Mouse (Mus musculus): Measurements from ENCODE around the gene AC124502.3. TPM values are rescaled to one million over a fixed set of nuclear protein-coding genes. Genes with fewer than 3 reads are reported as not detected.
A peak's percentile ranks its signal among the peaks of the same experiment; 100 is the strongest.

Gene AC124502.3
- polyA plus RNA-seq, 1 experiment = 0.66 TPM

DNA sequence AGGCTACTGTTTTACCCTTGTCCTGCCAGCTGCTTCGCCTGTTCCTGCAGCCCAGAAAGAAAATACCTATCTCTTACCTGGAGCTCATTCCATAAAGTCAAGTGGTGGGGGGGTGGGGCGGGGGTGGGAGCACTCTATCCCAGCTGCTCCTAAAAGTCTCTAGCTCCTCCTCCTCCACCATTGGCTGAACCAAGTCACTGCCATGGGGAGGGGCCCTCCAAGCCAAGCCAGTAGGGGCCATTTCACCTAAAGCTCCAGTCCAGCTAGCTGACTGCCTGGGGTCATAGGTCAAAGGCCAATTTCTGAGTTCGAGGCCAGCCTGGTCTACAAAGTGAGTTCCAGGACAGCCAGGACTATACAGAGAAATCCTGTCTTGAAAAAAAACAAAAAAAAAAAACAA, 6.0 kb upstream of the AC124502.3 start:
- no peaks in the 10 kb centered on the region for H3K36me3 ChIP-seq (ENCODE audit: control insufficient read depth, insufficient read depth, low read length)
- WGBS = 84% methylated on average over 3 of the region's 3 CpGs

DNA sequence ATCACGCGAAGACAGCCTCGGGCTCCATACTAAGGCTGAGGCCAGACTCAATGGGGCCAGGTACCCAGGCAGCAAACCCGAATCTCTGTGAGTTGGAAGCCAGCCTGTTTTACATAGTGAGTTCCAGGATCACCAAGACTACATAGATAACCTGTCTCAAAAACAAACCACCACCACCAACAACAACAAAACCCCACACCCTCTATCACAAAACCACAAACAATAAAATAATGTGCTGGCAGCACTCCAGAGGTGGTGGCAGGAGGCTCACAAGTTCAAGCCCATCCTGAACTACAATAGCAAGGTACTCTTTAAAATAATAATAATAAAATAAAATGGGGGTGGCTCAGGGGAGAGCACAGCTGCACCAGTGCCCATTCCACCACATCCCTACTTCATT, 2.1 kb upstream of the AC124502.3 start:
- Histone ChIP-seq H3K27me3 (replicated peaks; ENCODE audit: control insufficient read depth, insufficient read depth, low read length) (no peaks in the 10 kb centered on the region), H3K27ac (ENCODE audit: insufficient read depth, low read depth, low read length) (no peak overlapping the region), H3K4me3 (ENCODE audit: insufficient read depth, low read depth, low read length) (no peak overlapping the region), H3K36me3 (ENCODE audit: control insufficient read depth, insufficient read depth, low read length) (no peaks in the 10 kb centered on the region), H3K4me1 (ENCODE audit: control insufficient read depth, insufficient read depth, low read length) (peaks cover 9% of the 10 kb centered on the region)
- TF ChIP-seq POLR2A (IDR thresholded peaks at IDR 0.05; ENCODE audit: low read depth, low read length) = no peak
- TF ChIP-seq CTCF (conservative IDR thresholded peaks at IDR 0.05; ENCODE audit: insufficient read depth, insufficient read length, low read depth, low read length) = no peak
- WGBS = 80% methylated on average over 4 of the region's 4 CpGs
- no peak for DNase-seq

More for the DNA sequence above, 6.0 kb upstream of the AC124502.3 start:
- TF ChIP-seq POLR2A (IDR thresholded peaks at IDR 0.05; ENCODE audit: low read depth, low read length) = no peak
- TF ChIP-seq CTCF (conservative IDR thresholded peaks at IDR 0.05; ENCODE audit: insufficient read depth, insufficient read length, low read depth, low read length) = no peak
- Histone ChIP-seq H3K27ac (ENCODE audit: insufficient read depth, low read depth, low read length) (no peak overlapping the region), H3K4me1 (ENCODE audit: control insufficient read depth, insufficient read depth, low read length) (no peaks in the 10 kb centered on the region), H3K4me3 (ENCODE audit: insufficient read depth, low read depth, low read length) (no peak overlapping the region), H3K27me3 (replicated peaks; ENCODE audit: control insufficient read depth, insufficient read depth, low read length) (no peaks in the 10 kb centered on the region)
- no peak for DNase-seq

DNA sequence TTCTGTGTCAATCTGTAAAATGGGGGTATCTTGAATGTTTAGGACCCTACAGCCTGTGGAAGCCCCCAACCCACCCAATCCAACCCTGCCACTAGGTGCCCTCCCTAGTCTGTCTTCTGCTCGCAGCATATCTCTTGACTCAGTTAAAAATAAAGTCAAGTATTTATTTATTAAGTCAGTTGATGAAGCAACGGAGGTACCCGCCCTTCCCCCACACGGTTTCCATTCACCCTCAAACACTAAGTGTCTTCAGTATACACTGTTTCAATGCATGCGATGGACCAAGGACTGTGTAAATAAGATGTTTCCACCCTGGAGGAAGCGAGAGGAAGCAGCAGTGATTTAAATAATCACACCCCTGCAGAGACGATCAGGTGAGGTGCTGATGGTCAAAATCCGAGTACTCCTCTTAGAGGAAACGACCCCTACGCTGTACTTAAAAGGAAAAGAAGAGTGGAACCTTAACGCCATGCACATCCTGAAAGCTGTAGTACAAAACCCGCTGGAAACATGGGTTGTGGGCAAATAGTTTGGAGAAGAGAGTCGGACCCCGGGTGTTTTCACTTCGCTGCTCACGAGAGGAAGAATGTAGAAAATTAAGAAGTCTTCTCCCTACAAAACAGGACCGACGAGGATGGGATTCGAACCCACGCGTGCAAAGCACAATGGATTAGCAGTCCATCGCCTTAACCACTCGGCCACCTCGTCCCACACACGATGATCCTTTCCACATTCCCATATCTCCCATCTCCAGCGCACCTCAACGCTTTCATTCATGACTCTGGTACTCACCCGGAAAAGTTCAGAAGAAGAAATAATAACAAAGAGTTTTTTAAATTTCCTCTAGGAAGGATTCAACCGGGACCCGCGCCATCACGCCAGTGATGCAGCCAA, 766 bp upstream of the AC124502.3 start:
- peaks cover 13% of the 10 kb centered on the region for H3K4me1 ChIP-seq (ENCODE audit: control insufficient read depth, insufficient read depth, low read length)
- no peak for TF ChIP-seq POLR2A (IDR thresholded peaks at IDR 0.05; ENCODE audit: low read depth, low read length)
- no peak for TF ChIP-seq CTCF (conservative IDR thresholded peaks at IDR 0.05; ENCODE audit: insufficient read depth, insufficient read length, low read depth, low read length)
- peak; percentile 81 for DNase-seq
- peak overlapping the region; percentile 77 for H3K4me3 ChIP-seq (ENCODE audit: insufficient read depth, low read depth, low read length)
- no peaks in the 10 kb centered on the region for H3K36me3 ChIP-seq (ENCODE audit: control insufficient read depth, insufficient read depth, low read length)
- no peaks in the 10 kb centered on the region for H3K27me3 ChIP-seq (replicated peaks; ENCODE audit: control insufficient read depth, insufficient read depth, low read length)
- no peak overlapping the region for H3K27ac ChIP-seq (ENCODE audit: insufficient read depth, low read depth, low read length)
- WGBS = 6% methylated on average over 32 of the region's 32 CpGs

DNA sequence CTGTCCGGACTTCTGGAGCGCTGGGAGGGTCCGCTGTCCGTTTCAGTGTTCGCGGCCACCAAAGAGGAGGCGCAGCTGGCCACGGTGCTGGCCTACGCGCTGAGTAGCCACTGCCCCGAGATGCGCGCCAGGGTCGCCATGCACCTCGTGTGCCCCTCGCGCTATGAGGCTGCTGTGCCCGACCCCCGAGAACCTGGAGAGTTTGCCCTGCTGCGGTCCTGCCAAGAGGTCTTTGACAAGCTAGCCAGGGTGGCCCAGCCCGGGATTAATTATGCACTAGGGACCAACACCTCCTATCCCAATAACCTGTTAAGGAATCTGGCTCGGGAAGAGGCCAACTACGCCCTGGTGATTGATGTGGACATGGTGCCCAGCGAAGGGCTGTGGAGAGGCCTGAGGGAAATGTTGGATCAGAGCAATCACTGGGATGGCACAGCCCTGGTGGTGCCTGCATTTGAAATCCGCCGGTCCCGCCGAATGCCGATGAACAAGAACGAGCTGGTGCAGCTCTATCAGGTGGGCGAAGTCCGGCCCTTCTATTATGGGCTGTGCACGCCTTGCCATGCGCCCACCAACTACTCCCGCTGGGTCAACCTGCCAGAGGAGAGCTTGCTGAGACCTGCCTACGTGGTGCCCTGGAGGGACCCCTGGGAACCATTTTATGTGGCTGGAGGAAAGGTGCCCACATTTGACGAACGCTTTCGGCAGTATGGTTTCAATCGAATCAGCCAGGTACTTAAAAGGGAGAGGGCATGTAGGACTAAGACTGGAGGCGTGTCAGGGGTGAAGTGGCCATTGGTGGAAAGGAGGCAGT, 817 bp downstream of the AC124502.3 start:
- peak overlapping the region; percentile 77 for H3K4me3 ChIP-seq (ENCODE audit: insufficient read depth, low read depth, low read length)
- 7% methylated on average over 41 of the region's 41 CpGs for WGBS
- TF ChIP-seq CTCF (conservative IDR thresholded peaks at IDR 0.05; ENCODE audit: insufficient read depth, insufficient read length, low read depth, low read length) (no peak), POLR2A (IDR thresholded peaks at IDR 0.05; ENCODE audit: low read depth, low read length) (no peak)

DNA sequence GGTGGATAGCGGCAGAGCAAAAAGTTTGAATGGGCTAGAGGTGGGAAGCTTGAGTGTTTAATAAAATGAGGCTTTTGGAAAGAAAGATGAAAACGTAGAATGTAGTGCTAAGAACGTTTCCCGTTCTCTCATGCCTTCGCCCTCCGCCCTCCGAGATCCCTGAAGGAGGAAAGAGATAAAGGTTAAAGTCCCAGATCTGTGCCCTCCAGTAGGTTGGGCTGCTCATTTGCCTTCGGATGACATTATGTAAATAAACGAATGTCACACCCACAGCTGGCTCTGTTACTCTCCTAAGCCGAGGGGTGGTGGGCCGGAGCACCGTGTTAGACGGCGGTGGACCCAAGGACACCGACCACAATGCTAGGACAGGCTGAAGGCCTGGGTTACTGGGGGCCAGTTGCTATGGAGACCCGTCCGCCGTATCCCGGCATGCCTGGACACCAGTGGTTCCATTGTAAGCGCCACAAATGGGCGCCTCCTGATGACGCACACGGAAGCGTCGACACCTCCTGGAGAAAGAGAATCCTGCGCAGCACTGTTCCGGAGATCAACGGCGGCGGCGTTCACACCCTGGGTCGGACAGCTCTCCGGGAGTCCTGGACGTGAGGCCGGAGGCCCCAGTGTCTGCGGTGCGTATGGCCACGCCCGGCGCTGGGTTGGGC, 2.3 kb downstream of the AC124502.3 start, which contains the start of gene Brms1:
Gene Brms1 (plus strand): TSS at position 493 of the 662 bp plus-strand sequence.
- peak; percentile 96 for DNase-seq
- 3% methylated on average over 40 of the region's 40 CpGs for WGBS
- peak within 1 kb of the TSS; percentile 66 for H3K4me3 ChIP-seq (ENCODE audit: insufficient read depth, low read depth, low read length)
- TF ChIP-seq CTCF (conservative IDR thresholded peaks at IDR 0.05; ENCODE audit: insufficient read depth, insufficient read length, low read depth, low read length) = no peak
- TF ChIP-seq POLR2A (IDR thresholded peaks at IDR 0.05; ENCODE audit: low read depth, low read length) = no peak
- no peaks in the 10 kb centered on the region for H3K27me3 ChIP-seq (replicated peaks; ENCODE audit: control insufficient read depth, insufficient read depth, low read length)
- peaks cover 13% of the 10 kb centered on the region for H3K4me1 ChIP-seq (ENCODE audit: control insufficient read depth, insufficient read depth, low read length)
- no peaks in the 10 kb centered on the region for H3K36me3 ChIP-seq (ENCODE audit: control insufficient read depth, insufficient read depth, low read length)
- peak within 1 kb of the TSS; percentile 36; the same call in 1 of the 2 replicates for H3K27ac ChIP-seq (ENCODE audit: insufficient read depth, low read depth, low read length)

More for the DNA sequence above, 817 bp downstream of the AC124502.3 start:
- Histone ChIP-seq H3K27ac (ENCODE audit: insufficient read depth, low read depth, low read length) (no peak overlapping the region; the same call in 1 of the 2 replicates), H3K27me3 (replicated peaks; ENCODE audit: control insufficient read depth, insufficient read depth, low read length) (no peaks in the 10 kb centered on the region), H3K4me1 (ENCODE audit: control insufficient read depth, insufficient read depth, low read length) (peaks cover 13% of the 10 kb centered on the region), H3K36me3 (ENCODE audit: control insufficient read depth, insufficient read depth, low read length) (no peaks in the 10 kb centered on the region)
- DNase-seq = peak; percentile 54

DNA sequence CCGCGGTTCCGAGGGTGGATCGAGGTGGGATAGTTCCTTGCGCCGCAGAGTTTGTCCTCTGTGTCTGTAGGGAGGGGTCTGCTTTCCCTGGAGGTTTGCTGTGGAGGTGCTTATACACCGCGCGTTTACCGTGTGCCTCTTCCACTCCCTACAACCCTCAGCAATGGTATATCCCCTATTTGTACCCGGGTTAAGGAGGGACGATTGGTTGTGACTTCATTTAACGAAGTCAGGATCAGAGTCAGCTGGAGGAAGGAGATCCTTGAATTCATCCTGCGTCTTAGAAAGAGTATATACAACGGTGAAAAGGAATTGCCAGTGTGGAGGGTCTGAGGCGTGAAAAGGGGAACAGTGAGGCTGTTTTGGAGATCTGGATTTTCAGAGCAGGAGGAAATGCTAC, 2.9 kb downstream of the AC124502.3 start:
- H3K27ac ChIP-seq (ENCODE audit: insufficient read depth, low read depth, low read length) = no peak overlapping the region; the same call in 1 of the 2 replicates

More for the DNA sequence above, 2.9 kb downstream of the AC124502.3 start:
- DNase-seq = no peak
- no peaks in the 10 kb centered on the region for H3K36me3 ChIP-seq (ENCODE audit: control insufficient read depth, insufficient read depth, low read length)
- WGBS = 3% methylated on average over 16 of the region's 16 CpGs
- H3K4me3 ChIP-seq (ENCODE audit: insufficient read depth, low read depth, low read length) = peak overlapping the region; percentile 66
- H3K4me1 ChIP-seq (ENCODE audit: control insufficient read depth, insufficient read depth, low read length) = peaks cover 13% of the 10 kb centered on the region
- H3K27me3 ChIP-seq (replicated peaks; ENCODE audit: control insufficient read depth, insufficient read depth, low read length) = no peaks in the 10 kb centered on the region
- TF ChIP-seq CTCF (conservative IDR thresholded peaks at IDR 0.05; ENCODE audit: insufficient read depth, insufficient read length, low read depth, low read length) = no peak
- TF ChIP-seq POLR2A (IDR thresholded peaks at IDR 0.05; ENCODE audit: low read depth, low read length) = no peak
